Mouse (Mus musculus) adrenal gland, postnatal 36 days (tissue): ENCODE measurements around the gene Cyp2s1. TPM values are rescaled to one million over a fixed set of nuclear protein-coding genes. Genes with fewer than 3 reads are reported as not detected.

ENCODE experiments used
- DNase-seq, 2 experiments: peaks; one replicate each; pipeline ENCODE4 v3.0.0; 2021; ENCODE audit warnings: mixed read lengths in 1 of 2
- microRNA-seq: library from miRNA; unstranded; fragments of <30 nt; microRNA quantifications from one replicate; pipeline ENCODE4 v1.2.0, GENCODE M21; 2021
- total RNA-seq, 2 experiments: library from RNA; stranded (reverse); gene quantifications; 2 replicates each; pipeline ENCODE4 v1.2.3; 2021

The Cyp2s1 gene
- total RNA-seq, 2 experiments from 2014 or later: 1.9 to 2.5 TPM

GRCm38 (mm10) chr7:25781937-25782610 is 34.6 kb downstream of the Cyp2s1 start:
- DNase-seq: peak in 1 of 2 experiments; percentile 31

DNA sequence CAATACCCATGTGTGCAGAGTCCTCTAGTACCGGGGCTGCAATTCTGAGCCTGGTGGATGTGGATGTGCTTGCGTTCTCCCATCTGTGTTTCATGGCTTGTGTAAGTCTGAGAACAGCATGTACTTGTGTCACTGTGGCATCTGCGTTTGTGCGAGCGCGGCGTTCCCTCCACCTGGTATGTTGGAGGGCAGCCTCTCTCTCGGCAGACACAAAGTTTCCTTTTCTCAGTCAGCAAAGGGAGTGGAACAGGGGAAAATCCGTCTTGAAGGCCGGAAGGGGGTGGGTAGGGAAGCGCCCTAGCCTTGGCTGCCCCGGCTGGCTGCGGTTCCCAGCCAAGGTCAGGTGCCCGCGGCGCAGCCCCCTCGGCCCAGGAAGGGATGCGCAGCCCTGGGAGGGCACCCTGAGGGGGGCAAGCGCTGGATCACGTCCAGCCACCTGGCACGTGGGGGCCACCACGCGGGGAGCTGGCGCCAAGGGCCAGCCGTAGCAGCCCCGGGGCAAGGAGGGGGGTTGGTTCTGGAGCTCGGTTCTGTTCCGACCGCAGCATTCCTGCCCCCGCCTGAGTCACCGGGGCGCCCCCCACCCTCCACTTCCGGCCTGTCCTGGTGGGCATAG is 35.3 kb downstream of the Cyp2s1 start:
- DNase-seq: peak; percentile 53 to 74

DNA sequence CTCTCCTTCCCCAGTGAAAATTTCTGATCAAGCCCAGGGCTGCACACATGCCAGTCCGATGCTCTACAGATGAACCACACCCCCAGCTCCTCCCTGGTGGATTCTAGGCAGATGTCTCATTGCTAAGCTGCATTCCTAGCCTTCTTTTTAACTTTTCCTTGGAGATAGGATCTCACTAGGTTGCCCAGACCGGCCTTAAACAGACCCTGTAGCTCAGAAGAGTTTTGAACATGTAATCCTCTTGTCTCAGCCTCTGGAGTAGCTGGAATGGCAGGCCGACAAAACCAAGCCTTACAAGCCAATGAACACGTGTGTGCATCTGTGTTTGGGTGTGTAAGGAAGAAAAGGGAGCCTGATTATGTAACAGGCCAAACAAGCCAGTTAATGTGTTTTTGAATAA is 36.0 kb downstream of the Cyp2s1 start:
- no peak for DNase-seq

DNA sequence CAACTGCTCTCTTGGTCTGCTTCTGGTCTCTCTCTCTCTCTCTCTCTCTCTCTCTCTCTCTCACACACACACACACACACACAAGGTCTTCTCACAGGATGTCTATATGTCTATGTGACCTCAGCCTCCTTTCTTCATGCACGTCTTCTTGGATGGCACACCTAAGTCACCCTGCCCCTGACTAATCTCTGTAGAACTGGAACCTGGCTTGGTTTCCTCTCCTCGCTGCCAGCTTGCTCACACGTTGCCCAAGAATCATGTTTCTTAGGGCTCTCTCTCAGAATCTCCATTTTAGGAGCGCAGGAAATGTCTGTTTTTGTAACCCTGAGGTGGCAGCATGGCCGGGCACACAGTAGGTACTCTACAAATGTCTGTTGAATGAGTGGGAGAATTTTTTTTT is 36.7 kb downstream of the Cyp2s1 start:
- DNase-seq: no peak

GRCm38 (mm10) chr7:25768229-25768628 is 48.5 kb downstream of the Cyp2s1 start:
- no peak for DNase-seq

DNA sequence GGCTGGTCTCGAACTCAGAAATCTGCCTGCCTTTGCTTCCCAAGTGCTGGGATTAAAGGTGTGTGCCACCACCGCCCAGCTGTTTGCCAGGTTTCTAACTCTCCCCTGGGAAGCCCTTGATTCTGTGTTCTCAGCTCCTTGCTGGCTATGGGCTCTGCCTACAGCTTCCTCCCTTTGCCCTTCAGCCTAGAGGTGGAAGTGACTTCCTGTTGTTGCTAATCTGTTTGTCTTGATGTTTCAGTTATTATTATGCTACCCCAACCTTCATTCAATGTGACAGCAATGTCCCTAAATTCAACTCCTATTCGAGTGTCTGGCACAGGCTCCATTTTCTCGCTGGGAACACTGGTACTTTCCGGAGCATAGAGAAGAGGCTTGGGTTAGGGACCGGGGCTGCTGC is 50.6 kb downstream of the Cyp2s1 start:
- no peak for DNase-seq

DNA sequence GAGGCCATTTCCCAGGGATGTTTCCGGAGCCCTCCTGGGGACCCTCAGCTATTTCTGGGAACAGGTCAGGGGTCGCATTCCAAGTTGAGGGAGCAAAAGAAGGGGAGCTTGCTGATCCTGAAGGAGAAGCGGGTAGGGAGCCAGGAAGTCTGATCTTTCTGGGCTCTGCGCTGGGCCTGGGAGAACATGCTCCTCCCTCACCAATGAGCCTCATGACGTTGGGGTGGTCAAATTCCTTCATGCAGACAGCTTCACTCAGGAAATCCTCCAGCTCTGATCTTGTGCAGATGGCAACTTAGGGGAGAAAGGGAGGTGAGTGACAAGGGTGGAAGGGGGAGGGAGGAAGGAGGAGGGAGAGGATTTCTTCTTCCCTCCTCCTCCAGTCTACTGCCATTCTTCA is 52.5 kb downstream of the Cyp2s1 start:
- no peak for DNase-seq

DNA sequence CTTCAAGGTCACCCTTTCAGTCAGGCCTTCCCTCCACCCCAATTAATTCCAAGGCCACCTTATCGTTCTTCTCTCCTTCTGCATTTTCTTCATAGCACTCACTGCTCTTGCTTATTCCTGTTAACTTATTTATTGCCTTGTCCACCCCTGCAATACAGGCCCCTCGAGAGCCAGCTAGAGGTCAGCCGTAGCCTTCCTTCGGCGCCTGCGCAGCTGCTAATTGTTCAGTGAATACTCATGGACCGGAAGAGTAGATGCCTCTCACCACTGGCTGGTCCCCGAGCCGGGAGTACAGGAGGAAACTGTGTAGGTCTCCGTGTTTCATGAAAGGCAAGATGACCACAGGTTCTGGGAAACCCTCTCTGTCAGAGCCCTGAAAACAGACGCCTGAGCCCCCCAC is 53.0 kb downstream of the Cyp2s1 start:
- peak; percentile 28 to 35 for DNase-seq

DNA sequence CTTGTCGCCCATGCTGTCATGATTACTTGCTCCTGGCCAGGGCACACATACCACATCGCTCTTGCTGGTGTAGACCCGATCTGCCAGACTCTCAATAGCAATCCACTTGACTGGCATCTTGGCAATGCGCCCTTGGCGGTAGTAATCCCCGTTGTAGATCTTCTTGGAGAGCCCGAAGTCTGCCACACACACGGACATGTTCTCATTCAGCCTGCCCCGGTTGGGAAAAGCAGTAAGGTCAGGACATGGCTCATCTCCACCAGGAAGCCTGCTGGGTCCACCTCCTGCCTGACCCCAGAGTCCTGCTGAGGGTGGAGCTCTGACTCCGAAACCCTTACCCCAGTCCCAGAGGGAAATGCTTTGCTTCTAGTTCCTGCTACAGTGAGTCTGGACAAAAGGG is 55.4 kb downstream of the Cyp2s1 start:
- peak in 1 of 2 experiments; percentile 18 for DNase-seq

DNA sequence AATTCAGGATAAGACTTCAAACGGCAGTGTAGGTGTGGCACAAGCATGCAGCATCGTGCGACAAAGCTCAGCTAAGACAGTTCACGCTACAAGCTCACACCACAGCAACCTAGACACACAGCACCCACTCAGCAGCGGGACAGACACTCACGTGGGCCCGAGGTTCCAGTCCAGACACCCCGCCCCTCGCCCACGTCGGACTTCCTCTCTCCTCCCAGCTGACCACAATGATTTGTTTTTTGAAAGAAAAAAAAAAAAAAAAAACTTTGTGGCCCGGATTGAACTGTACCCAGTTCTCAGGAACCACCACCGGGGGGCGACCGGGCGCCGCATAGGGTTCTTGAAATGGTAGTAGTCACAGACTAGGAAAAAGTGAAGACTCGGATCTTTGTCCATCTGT is 60.7 kb downstream of the Cyp2s1 start:
- DNase-seq: peak; percentile 93 to 97

GRCm38 (mm10) chr7:25755468-25755833 is 61.3 kb downstream of the Cyp2s1 start:
- DNase-seq: peak; percentile 50 to 69

DNA sequence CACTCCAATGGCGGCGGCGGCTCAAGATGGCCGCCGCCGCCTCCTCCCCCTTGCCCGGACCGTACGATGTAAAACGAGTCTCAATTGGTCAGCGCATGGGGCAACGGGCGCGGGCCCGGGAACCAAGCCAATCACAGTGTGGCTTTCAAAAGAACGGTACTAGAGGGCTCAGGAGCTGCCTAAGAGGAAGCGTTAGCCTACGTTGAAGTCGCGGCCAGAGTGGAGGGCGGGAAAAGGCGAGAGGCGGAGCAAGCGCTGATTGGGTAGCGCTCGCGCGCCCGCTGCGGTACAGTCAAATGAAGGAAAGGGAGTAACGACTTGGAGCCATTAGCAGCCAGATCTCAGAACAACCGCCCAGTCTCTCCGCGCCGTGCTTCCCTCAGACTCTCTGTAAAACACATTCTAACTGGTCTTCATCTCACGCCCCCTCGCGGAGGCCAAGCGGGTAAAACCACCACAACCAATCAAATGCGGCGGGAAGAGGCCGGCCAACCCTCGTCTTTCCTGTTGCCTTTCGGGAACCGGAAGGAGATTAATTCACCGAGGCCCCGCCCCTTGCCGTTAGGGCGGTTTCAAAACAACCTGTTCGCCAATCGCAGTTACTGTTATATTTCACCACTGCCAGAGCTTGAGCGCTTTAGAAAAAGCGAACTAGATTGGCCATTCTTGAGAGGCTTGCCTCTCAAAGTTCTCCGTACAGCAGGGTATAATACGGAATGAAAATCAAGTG is 61.8 kb downstream of the Cyp2s1 start, which contains the start of gene Hnrnpul1:
Gene Hnrnpul1, minus strand, starts transcription at position 20 of the 730 bp plus-strand sequence.
- DNase-seq: peak; percentile 98

DNA sequence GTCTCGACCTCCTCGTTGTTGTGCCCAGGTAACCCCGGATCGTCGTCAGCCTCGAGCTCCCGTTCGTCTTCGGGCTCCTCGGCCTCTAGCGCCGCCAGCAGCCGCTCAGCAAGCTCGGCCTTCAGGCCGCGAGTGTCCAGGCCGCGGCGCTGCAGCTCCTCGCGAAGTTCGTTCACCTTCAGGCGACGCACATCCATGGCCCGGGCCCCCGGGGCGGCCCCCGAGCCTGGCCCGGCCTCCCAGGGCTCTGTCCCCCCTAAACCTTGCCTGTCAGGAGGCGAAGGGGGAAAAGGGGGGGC is 62.3 kb downstream of the Cyp2s1 start:
- DNase-seq: no peak

DNA sequence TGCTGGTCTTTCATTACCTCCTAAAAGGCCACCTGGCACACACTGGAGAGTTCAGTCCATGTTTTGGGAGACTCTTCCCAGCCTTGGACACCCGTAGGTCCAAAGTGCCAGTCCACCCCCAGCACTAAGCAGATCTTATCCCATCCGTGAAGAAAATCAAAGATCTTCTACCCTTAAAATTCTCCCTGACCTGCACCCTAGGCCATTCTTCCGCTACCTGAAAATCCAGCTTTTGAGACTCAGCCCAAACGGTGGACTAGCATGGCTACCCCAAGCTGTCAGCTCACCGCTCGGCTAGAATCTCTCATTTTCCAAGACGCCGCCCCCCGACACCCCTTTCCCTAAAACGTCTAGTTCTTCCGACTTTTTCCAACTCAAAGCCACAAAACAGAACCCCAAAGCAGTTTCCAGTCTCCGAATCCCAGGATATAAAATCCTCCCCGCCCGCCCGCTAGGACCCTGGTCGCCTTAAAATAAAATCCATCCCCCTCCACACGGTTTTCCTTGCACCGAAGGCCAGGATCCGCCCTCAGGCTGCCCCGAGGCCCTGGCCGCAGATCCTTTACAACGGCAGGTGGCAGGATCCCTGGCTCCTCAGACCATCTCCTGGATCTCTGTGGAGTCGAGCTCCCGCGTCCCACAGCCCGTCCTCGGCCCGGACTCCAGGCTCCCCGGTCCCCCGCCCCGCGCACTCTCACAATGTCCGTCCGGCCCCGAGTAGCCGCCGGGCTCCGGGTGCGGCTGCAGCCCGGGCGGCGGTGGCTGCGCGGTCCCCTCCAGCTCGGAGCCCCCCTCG is 62.9 kb downstream of the Cyp2s1 start:
- peak; percentile 47 to 70 for DNase-seq

GRCm38 (mm10) chr7:25753076-25753475 is 63.6 kb downstream of the Cyp2s1 start:
- no peak for DNase-seq

Small RNAs within 50 kb of the gene (microRNA-seq; reads per million reads assigned to microRNA genes)
- gene Gm24865: not detected

Other genes with a start within 250 kb of the Cyp2s1 start
- gene Erich4, start 201.0 kb downstream of the Cyp2s1 start, total RNA-seq: not detected
- 10 to 100 TPM; 22.1 to 25.3 TPM for gene Dmac2, start 197.5 kb downstream of the Cyp2s1 start, total RNA-seq
- gene B3gnt8, start 190.3 kb downstream of the Cyp2s1 start, total RNA-seq: 1 to 10 TPM; 1.8 to 2.0 TPM
- gene Bckdha, start 157.9 kb downstream of the Cyp2s1 start, total RNA-seq: 100 to 1,000 TPM; 176 to 245 TPM
- 10 to 100 TPM; 39.6 to 54.0 TPM for gene Exosc5, start 157.7 kb downstream of the Cyp2s1 start, total RNA-seq
- gene Tmem91, start 141.7 kb downstream of the Cyp2s1 start, total RNA-seq: not detected
- 10 to 100 TPM; 15.3 to 18.0 TPM for gene B9d2, start 136.1 kb downstream of the Cyp2s1 start, total RNA-seq
- 10 to 100 TPM; 35.5 to 48.9 TPM for gene Tgfb1, start 129.9 kb downstream of the Cyp2s1 start, total RNA-seq
- 10 to 100 TPM; 45.9 to 49.0 TPM for gene Ccdc97, start 97.8 kb downstream of the Cyp2s1 start, total RNA-seq
- gene Hnrnpul1, start 62.2 kb downstream of the Cyp2s1 start, total RNA-seq: 100 to 1,000 TPM; 102 to 113 TPM
- 10 to 100 TPM; 50.7 to 63.4 TPM for gene Axl, start 28.2 kb downstream of the Cyp2s1 start, total RNA-seq
- 1 to 10 TPM; 3.9 to 7.6 TPM for gene Cyp2b10, start 80.7 kb upstream of the Cyp2s1 start, total RNA-seq
- under 1 TPM in 1 of 2 experiments, not detected in 1; 0.43 TPM for gene Cyp2b13, start 244.6 kb upstream of the Cyp2s1 start, total RNA-seq